Mouse (Mus musculus) thymus, adult 2 months (tissue): ENCODE results near the gene Rasip1.

Experiments
- CTCF ChIP-seq: fragments of 200-500 bp; IDR thresholded peaks from 2 replicates; pipeline ENCODE4 v1.5.1; 2012; ENCODE audit warnings: mild to moderate bottlenecking, control low read depth, low read length, moderate library complexity, borderline replicate concordance; ENCODE audit not compliant: control insufficient read depth, poor library complexity, insufficient read depth; ENCODE audit errors: extremely low read depth
- POLR2A ChIP-seq: fragments of 200-500 bp; IDR thresholded peaks from 2 replicates; pipeline ENCODE4 v1.6.1; 2012; ENCODE audit warnings: mild to moderate bottlenecking, low read length, control low read depth, moderate library complexity; ENCODE audit not compliant: control insufficient read depth, poor library complexity, insufficient read depth; ENCODE audit errors: extremely low read depth

- TF ChIP-seq POLR2A = no peak
- TF ChIP-seq CTCF = no peak
Measured at GRCm38 (mm10) chr7:45666161-45666560, 38.9 kb downstream of the Rasip1 start, which contains the start of gene Fut2.
